Mouse (Mus musculus) gastrocnemius, adult 8-10 months (tissue): ENCODE measurements around the gene Tsga10. TPM values are rescaled to one million over a fixed set of nuclear protein-coding genes. Genes with fewer than 3 reads are reported as not detected.
"Not testable (repeated sequence)": the region's sequence is repeated elsewhere in the genome, so short reads cannot be mapped to it uniquely, and the experiment has no call there.

Experiments
- DNase-seq, 2 experiments: peaks; one replicate each; pipeline ENCODE4 v3.0.0; 2022; ENCODE audit warnings: low spot score in 2 of 2
- total RNA-seq, 4 experiments: library from RNA; stranded (reverse); gene quantifications; 2 replicates each; pipeline ENCODE4 v1.2.4; 2022

Tsga10 gene
- total RNA-seq, 4 experiments from 2014 or later: 6.1 to 8.0 (median 7.7) TPM

- no peak for DNase-seq
Measured at GRCm38 (mm10) chr1:37719761-37720640, 146.2 kb downstream of the Tsga10 start, which contains the start of gene 2010300C02Rik. Gene 2010300C02Rik, minus strand, starts transcription at chr1:37720085.

GRCm38 (mm10) chr1:37719030-37719723, 147.1 kb downstream of the Tsga10 start:
- DNase-seq: no peak

- DNase-seq: no peak
Measured at GRCm38 (mm10) chr1:37718516-37718915, 147.7 kb downstream of the Tsga10 start.

GRCm38 (mm10) chr1:37717415-37718195, 148.6 kb downstream of the Tsga10 start:
- DNase-seq: no peak

GRCm38 (mm10) chr1:37712357-37712737, 153.9 kb downstream of the Tsga10 start:
- not testable (repeated sequence) for DNase-seq

- no peak for DNase-seq
Measured at GRCm38 (mm10) chr1:37711596-37712356, 154.5 kb downstream of the Tsga10 start.

- DNase-seq: no peak
Measured at GRCm38 (mm10) chr1:37711082-37711481, 155.1 kb downstream of the Tsga10 start.

GRCm38 (mm10) chr1:37709736-37710135, 156.5 kb downstream of the Tsga10 start:
- DNase-seq: no peak

- no peak for DNase-seq
Measured at GRCm38 (mm10) chr1:37708270-37708955, 157.8 kb downstream of the Tsga10 start.

Other genes starting within 250 kb of the Tsga10 start
- under 1 TPM; 0.18 to 0.67 (median 0.25) TPM for gene 2010300C02Rik, start 146.3 kb downstream of the Tsga10 start, total RNA-seq
- gene Lipt1, start 5.3 kb upstream of the Tsga10 start, total RNA-seq: 10 to 100 TPM in 1 of 4 experiments, 1 to 10 TPM in 3; 8.5 to 10.7 (median 9.1) TPM
- gene Mitd1, start 24.0 kb upstream of the Tsga10 start, total RNA-seq: 1 to 10 TPM in 3 of 4 experiments, under 1 TPM in 1; 0.63 to 2.1 (median 1.3) TPM
- gene Mrpl30, start 24.0 kb upstream of the Tsga10 start, total RNA-seq: 100 to 1,000 TPM; 261 to 309 (median 283) TPM
- not detected for gene Lyg2, start 50.1 kb upstream of the Tsga10 start, total RNA-seq
- not detected for gene Lyg1, start 91.3 kb upstream of the Tsga10 start, total RNA-seq
- 10 to 100 TPM; 30.9 to 38.3 (median 35.5) TPM for gene Txndc9, start 131.5 kb upstream of the Tsga10 start, total RNA-seq
- gene Eif5b, start 131.6 kb upstream of the Tsga10 start, total RNA-seq: 10 to 100 TPM; 53.3 to 62.9 (median 54.8) TPM